Mouse (Mus musculus) hindbrain, embryonic 13.5 days (tissue): ENCODE results near the gene Rbpj. TPM values are rescaled to one million over a fixed set of nuclear protein-coding genes. Genes with fewer than 3 reads are reported as not detected.
"Not testable (repeated sequence)": the region's sequence is repeated elsewhere in the genome, so short reads cannot be mapped to it uniquely, and the experiment has no call there.

Source experiments
- ATAC-seq: fragments of 200-750 bp; cut with Nextera tagmentation; 2 replicates; pipeline ENCODE4 v1.8.0; 2017; ENCODE audit warnings: moderate TSS enrichment; ENCODE audit not compliant: low FRiP score
- H3K27ac ChIP-seq: fragments of 300-500 bp; sonication (generic); 2 replicates; pipeline ENCODE4 v1.5.1; 2015; ENCODE audit warnings: inconsistent platforms, mild to moderate bottlenecking, moderate library complexity
- H3K27me3 ChIP-seq: fragments of 300-500 bp; sonication (generic); 2 replicates; pipeline ENCODE4 v1.6.1; 2015; ENCODE audit warnings: mild to moderate bottlenecking, inconsistent platforms
- H3K36me3 ChIP-seq: fragments of 300-500 bp; sonication (generic); 2 replicates; pipeline ENCODE4 v1.6.1; 2015; ENCODE audit warnings: mild to moderate bottlenecking, inconsistent platforms
- H3K4me1 ChIP-seq: fragments of 300-500 bp; sonication (generic); replicated peaks from 2 replicates; pipeline ENCODE4 v1.6.1; 2015; ENCODE audit warnings: inconsistent platforms
- H3K4me2 ChIP-seq: fragments of 300-500 bp; sonication (generic); 2 replicates; pipeline ENCODE4 v1.6.1; 2015; ENCODE audit warnings: inconsistent platforms, mild to moderate bottlenecking, moderate library complexity
- H3K4me3 ChIP-seq: fragments of 300-500 bp; sonication (generic); 2 replicates; pipeline ENCODE4 v1.5.1; 2015; ENCODE audit warnings: mild to moderate bottlenecking, inconsistent platforms
- H3K9ac ChIP-seq: fragments of 300-500 bp; sonication (generic); 2 replicates; pipeline ENCODE4 v1.6.1; 2015; ENCODE audit warnings: mild to moderate bottlenecking, inconsistent platforms
- H3K9me3 ChIP-seq: fragments of 300-500 bp; sonication (generic); 2 replicates; pipeline ENCODE4 v1.6.1; 2016; ENCODE audit warnings: inconsistent platforms
- WGBS: fragments of 180-500 bp; shearing (Covaris S2); methylation state at CpG from one replicate; pipeline ENCODE4 v1.1.7; 2015; 5-methylcytosine and 5-hydroxymethylcytosine counted together
- polyA plus RNA-seq: library from polyadenylated mRNA; unstranded; fragments of >200 nt; fragmentation: Nextera tagmentation; extraction: Ambion mirVana; gene quantifications from 2 replicates; pipeline ENCODE4 v1.2.1, GENCODE M21; 2015

Gene Rbpj
- polyA plus RNA-seq, 1 experiment from 2014 or later = 38.1 TPM

- Histone ChIP-seq H3K9me3 (no peaks in the 10 kb centered on the region), H3K36me3 (no peaks in the 10 kb centered on the region), H3K4me3 (no peak overlapping the region), H3K4me1 (no peaks in the 10 kb centered on the region), H3K9ac (no peak overlapping the region), H3K27me3 (no peaks in the 10 kb centered on the region), H3K27ac (no peak overlapping the region), H3K4me2 (no peak overlapping the region)
- no peak for ATAC-seq
- WGBS = 90% methylated on average over 4 of the region's 4 CpGs
Observed at GRCm38 (mm10) chr5:53543399-53543798, 77.4 kb downstream of the Rbpj start.

GRCm38 (mm10) chr5:53543945-53544344 is 78.0 kb downstream of the Rbpj start:
- Histone ChIP-seq H3K9me3 (no peaks in the 10 kb centered on the region), H3K9ac (no peak overlapping the region), H3K4me3 (no peak overlapping the region), H3K36me3 (no peaks in the 10 kb centered on the region), H3K27ac (no peak overlapping the region), H3K27me3 (no peaks in the 10 kb centered on the region), H3K4me2 (no peak overlapping the region), H3K4me1 (no peaks in the 10 kb centered on the region)
- WGBS = 90% methylated on average over 4 of the region's 4 CpGs
- no peak for ATAC-seq

- no peaks in the 10 kb centered on the region for H3K4me1 ChIP-seq
- H3K9ac ChIP-seq = no peak overlapping the region
- H3K27me3 ChIP-seq = no peaks in the 10 kb centered on the region
- no peak overlapping the region for H3K27ac ChIP-seq
- H3K4me2 ChIP-seq = no peak overlapping the region
- no peaks in the 10 kb centered on the region for H3K9me3 ChIP-seq
- 86% methylated on average over 6 of the region's 6 CpGs for WGBS
- no peak for ATAC-seq
- H3K4me3 ChIP-seq = no peak overlapping the region
- no peaks in the 10 kb centered on the region for H3K36me3 ChIP-seq
Observed at GRCm38 (mm10) chr5:53546440-53546839, 80.5 kb downstream of the Rbpj start.

- H3K9me3 ChIP-seq = no peaks in the 10 kb centered on the region
- no peak overlapping the region for H3K4me2 ChIP-seq
- no peak for ATAC-seq
- no peaks in the 10 kb centered on the region for H3K4me1 ChIP-seq
- no peak overlapping the region for H3K9ac ChIP-seq
- H3K27me3 ChIP-seq = no peaks in the 10 kb centered on the region
- H3K36me3 ChIP-seq = no peaks in the 10 kb centered on the region
- WGBS = 71% methylated on average over 9 of the region's 9 CpGs
- H3K27ac ChIP-seq = no peak overlapping the region
- no peak overlapping the region for H3K4me3 ChIP-seq
Observed at GRCm38 (mm10) chr5:53546979-53547472, 81.1 kb downstream of the Rbpj start.

- not testable (repeated sequence) for H3K4me3 ChIP-seq, H3K9me3 ChIP-seq, H3K9ac ChIP-seq, H3K4me1 ChIP-seq, H3K27ac ChIP-seq, H3K36me3 ChIP-seq, H3K4me2 ChIP-seq, ATAC-seq, H3K27me3 ChIP-seq
- WGBS = 97% methylated on average over 1 of the region's 1 CpGs
Observed at GRCm38 (mm10) chr5:53550329-53550728, 84.4 kb downstream of the Rbpj start.

GRCm38 (mm10) chr5:53551394-53551793 is 85.4 kb downstream of the Rbpj start:
- Histone ChIP-seq H3K36me3 (no peaks in the 10 kb centered on the region), H3K4me2 (no peak overlapping the region), H3K4me1 (no peaks in the 10 kb centered on the region), H3K27me3 (no peaks in the 10 kb centered on the region), H3K9me3 (no peaks in the 10 kb centered on the region), H3K4me3 (no peak overlapping the region), H3K27ac (no peak overlapping the region), H3K9ac (no peak overlapping the region)
- WGBS = 61% methylated on average over 6 of the region's 6 CpGs
- ATAC-seq = no peak

GRCm38 (mm10) chr5:53551910-53552309 is 86.0 kb downstream of the Rbpj start:
- H3K9ac ChIP-seq = no peak overlapping the region
- 45% methylated on average over 4 of the region's 4 CpGs for WGBS
- H3K27ac ChIP-seq = no peak overlapping the region
- no peak overlapping the region for H3K4me3 ChIP-seq
- no peak overlapping the region for H3K4me2 ChIP-seq
- H3K27me3 ChIP-seq = no peaks in the 10 kb centered on the region
- no peaks in the 10 kb centered on the region for H3K36me3 ChIP-seq
- H3K4me1 ChIP-seq = no peaks in the 10 kb centered on the region
- ATAC-seq = no peak
- H3K9me3 ChIP-seq = no peaks in the 10 kb centered on the region

GRCm38 (mm10) chr5:53553281-53553680 is 87.3 kb downstream of the Rbpj start:
- no peak overlapping the region for H3K4me3 ChIP-seq
- WGBS = 95% methylated on average over 1 of the region's 1 CpGs
- no peaks in the 10 kb centered on the region for H3K27me3 ChIP-seq
- no peak overlapping the region for H3K4me2 ChIP-seq
- no peaks in the 10 kb centered on the region for H3K36me3 ChIP-seq
- no peaks in the 10 kb centered on the region for H3K9me3 ChIP-seq
- no peaks in the 10 kb centered on the region for H3K4me1 ChIP-seq
- no peak for ATAC-seq
- H3K27ac ChIP-seq = no peak overlapping the region
- H3K9ac ChIP-seq = no peak overlapping the region

- Histone ChIP-seq H3K36me3 (no peaks in the 10 kb centered on the region), H3K4me2 (no peak overlapping the region), H3K9ac (no peak overlapping the region), H3K4me1 (no peaks in the 10 kb centered on the region), H3K27me3 (no peaks in the 10 kb centered on the region), H3K9me3 (no peaks in the 10 kb centered on the region), H3K27ac (no peak overlapping the region), H3K4me3 (no peak overlapping the region)
- 96% methylated on average over 8 of the region's 8 CpGs for WGBS
- no peak for ATAC-seq
Observed at GRCm38 (mm10) chr5:53554180-53554579, 88.2 kb downstream of the Rbpj start.

GRCm38 (mm10) chr5:53554926-53555325 is 89.0 kb downstream of the Rbpj start:
- Histone ChIP-seq H3K4me1 (no peaks in the 10 kb centered on the region), H3K27me3 (no peaks in the 10 kb centered on the region), H3K4me2 (no peak overlapping the region), H3K36me3 (no peaks in the 10 kb centered on the region), H3K4me3 (no peak overlapping the region), H3K9ac (no peak overlapping the region), H3K27ac (no peak overlapping the region), H3K9me3 (no peaks in the 10 kb centered on the region)
- WGBS = 88% methylated on average over 4 of the region's 4 CpGs
- no peak for ATAC-seq

- Histone ChIP-seq H3K4me3 (no peak overlapping the region), H3K9me3 (no peaks in the 10 kb centered on the region), H3K4me1 (no peaks in the 10 kb centered on the region), H3K4me2 (no peak overlapping the region), H3K9ac (no peak overlapping the region), H3K27ac (no peak overlapping the region), H3K36me3 (no peaks in the 10 kb centered on the region), H3K27me3 (no peaks in the 10 kb centered on the region)
- no peak for ATAC-seq
- WGBS = 94% methylated on average over 8 of the region's 8 CpGs
Observed at GRCm38 (mm10) chr5:53555474-53555873, 89.5 kb downstream of the Rbpj start.

GRCm38 (mm10) chr5:53555929-53556328 is 90.0 kb downstream of the Rbpj start:
- 94% methylated on average over 5 of the region's 5 CpGs for WGBS
- H3K27ac ChIP-seq = no peak overlapping the region

GRCm38 (mm10) chr5:53557544-53558260 is 91.8 kb downstream of the Rbpj start:
- no peak for ATAC-seq
- Histone ChIP-seq H3K9ac (no peak overlapping the region), H3K36me3 (no peaks in the 10 kb centered on the region), H3K4me3 (no peak overlapping the region), H3K9me3 (no peaks in the 10 kb centered on the region), H3K27ac (no peak overlapping the region), H3K4me1 (no peaks in the 10 kb centered on the region), H3K27me3 (no peaks in the 10 kb centered on the region), H3K4me2 (no peak overlapping the region)
- 89% methylated on average over 6 of the region's 6 CpGs for WGBS

More at GRCm38 (mm10) chr5:53555929-53556328, 90.0 kb downstream of the Rbpj start:
- Histone ChIP-seq H3K4me2 (no peak overlapping the region), H3K9me3 (no peaks in the 10 kb centered on the region), H3K36me3 (no peaks in the 10 kb centered on the region), H3K27me3 (no peaks in the 10 kb centered on the region), H3K4me3 (no peak overlapping the region), H3K9ac (no peak overlapping the region), H3K4me1 (no peaks in the 10 kb centered on the region)
- ATAC-seq = no peak
